Mouse (Mus musculus) frontal cortex, postnatal 25 days (tissue): ENCODE data around the gene Jph2.

ENCODE experiments used
- DNase-seq, 2 experiments: peaks; one replicate each; pipeline ENCODE4 v3.0.0; 2022; ENCODE audit warnings: low spot score in 2 of 2

Jph2 gene

DNA sequence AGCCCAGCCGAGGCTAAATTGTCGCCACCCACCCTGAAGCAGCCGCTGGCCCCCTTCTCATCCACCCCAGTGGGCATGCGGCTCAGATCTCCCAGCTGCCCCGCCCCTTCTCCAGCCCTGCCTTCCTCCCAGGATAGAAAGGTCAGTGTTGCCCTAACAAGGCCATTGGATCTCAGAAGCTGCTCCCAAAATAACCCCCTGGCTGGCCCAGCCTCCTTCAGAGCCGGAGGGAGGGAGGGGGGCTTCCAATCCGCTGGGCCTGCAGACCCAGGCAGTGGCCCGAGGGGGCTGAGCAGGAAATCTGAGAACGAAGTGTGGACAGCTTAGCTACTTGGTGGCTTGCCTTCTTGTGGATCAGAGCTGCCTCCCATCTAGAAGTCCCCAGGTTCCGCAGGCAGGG lies at the start of gene Jph2:
Gene Jph2 (minus strand): TSS at position 89 of the 400 bp plus-strand sequence.
- DNase-seq, result no peak

- DNase-seq, result no peak
These were observed 49.6 kb upstream of the Jph2 start for GRCm38 (mm10) chr2:163447375-163447774.

GRCm38 (mm10) chr2:163444017-163444416 lies 46.2 kb upstream of the Jph2 start:
- DNase-seq, result no peak

- no peak for DNase-seq
These were observed 45.8 kb upstream of the Jph2 start for GRCm38 (mm10) chr2:163443543-163443942.

GRCm38 (mm10) chr2:163439488-163439887 lies 41.7 kb upstream of the Jph2 start:
- no peak for DNase-seq

GRCm38 (mm10) chr2:163438619-163439451 lies 41.0 kb upstream of the Jph2 start:
- no peak for DNase-seq

GRCm38 (mm10) chr2:163438246-163438618 lies 40.4 kb upstream of the Jph2 start, which contains the start of gene Gdap1l1:
Gene Gdap1l1, plus strand, starts transcription at chr2:163438476.
- DNase-seq, result peak; percentile 52 to 61

- DNase-seq, result no peak
These were observed 40.0 kb upstream of the Jph2 start for GRCm38 (mm10) chr2:163437800-163438199.

DNA sequence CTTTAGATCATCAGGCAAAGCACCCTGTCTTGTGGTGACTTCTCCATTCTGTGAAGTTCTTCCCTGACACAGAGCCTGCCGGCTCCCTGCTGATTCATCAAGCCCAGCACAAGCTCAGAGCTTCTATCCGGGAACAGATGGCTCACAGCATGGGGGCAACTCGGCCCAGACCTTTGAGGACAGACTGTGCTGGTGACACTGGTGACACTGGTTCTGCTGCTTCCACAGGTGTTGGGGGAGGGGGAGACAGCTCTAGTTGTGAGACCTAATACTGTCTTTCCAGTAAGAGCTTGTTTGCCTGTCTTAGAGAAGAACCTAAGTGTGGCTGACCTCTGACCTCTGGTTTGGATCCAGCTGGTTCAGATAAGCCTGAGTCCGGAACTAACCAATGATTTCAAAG lies 36.2 kb upstream of the Jph2 start:
- no peak for DNase-seq

- no peak for DNase-seq
These were observed 33.5 kb upstream of the Jph2 start for GRCm38 (mm10) chr2:163431289-163431688.

GRCm38 (mm10) chr2:163428346-163429011 lies 30.7 kb upstream of the Jph2 start:
- no peak for DNase-seq

- no peak for DNase-seq
These were observed 26.8 kb upstream of the Jph2 start, which contains the start of gene Oser1 for GRCm38 (mm10) chr2:163424597-163424996. Gene Oser1, minus strand, starts transcription at chr2:163424697.

- no peak for DNase-seq
These were observed 25.3 kb upstream of the Jph2 start for GRCm38 (mm10) chr2:163422895-163423660.

GRCm38 (mm10) chr2:163420366-163420886 lies 22.6 kb upstream of the Jph2 start:
- no peak for DNase-seq

DNA sequence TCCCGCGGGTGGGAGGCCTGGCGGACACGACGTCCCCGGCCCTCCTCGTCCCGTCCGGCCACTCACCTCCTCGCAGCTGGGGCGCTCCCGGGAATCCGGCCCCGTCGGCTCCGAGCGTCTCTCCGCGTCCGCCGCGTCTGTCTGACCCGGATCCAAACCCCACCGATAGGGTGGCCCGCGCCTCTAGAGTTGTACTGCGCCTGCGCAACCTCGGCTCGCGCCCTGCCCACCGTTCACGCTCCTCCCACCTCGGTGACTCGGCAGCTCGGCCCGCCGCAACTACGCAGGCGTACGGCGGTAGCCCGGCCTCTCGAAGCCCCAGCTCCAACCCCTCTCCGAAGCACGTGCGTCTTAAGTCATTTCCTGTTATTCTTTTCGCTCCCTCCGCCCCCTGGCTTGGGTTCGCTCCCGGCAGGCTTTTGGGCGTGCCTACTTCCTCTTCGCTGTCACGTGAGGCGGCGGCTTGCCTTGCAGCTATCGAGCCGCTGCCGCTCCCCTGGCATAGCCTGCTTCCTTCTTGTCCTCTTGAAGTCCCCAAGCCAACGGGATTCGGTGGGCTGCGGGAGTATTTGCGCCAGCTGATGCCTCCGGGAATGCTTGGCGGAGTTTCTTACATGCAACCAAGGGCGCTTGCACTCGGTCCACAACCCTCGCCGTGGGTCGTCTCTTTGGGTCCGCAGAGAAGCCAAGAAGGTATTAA lies 21.7 kb upstream of the Jph2 start:
- DNase-seq, result peak; percentile 94 to 98

- no peak for DNase-seq
These were observed 21.1 kb upstream of the Jph2 start for GRCm38 (mm10) chr2:163418841-163419345.

GRCm38 (mm10) chr2:163417830-163418229 lies 20.0 kb upstream of the Jph2 start:
- DNase-seq, result no peak

GRCm38 (mm10) chr2:163417026-163417425 lies 19.2 kb upstream of the Jph2 start:
- no peak for DNase-seq

GRCm38 (mm10) chr2:163412846-163413590 lies 15.2 kb upstream of the Jph2 start:
- DNase-seq, result no peak

- DNase-seq, result no peak
These were observed 14.6 kb upstream of the Jph2 start for GRCm38 (mm10) chr2:163412419-163412818.
